Mouse (Mus musculus) myocyte (in vitro differentiated cells): ENCODE measurements at regions not wholly inside any gene's neighbourhood (a gene's known extent, or its start where the extent isn't known, plus 50 kb on each side); places are given as distances from the start of the nearest gene placed in this dataset.

Experiments used
- CEBPB ChIP-seq: IDR thresholded peaks from 2 replicates; pipeline ENCODE4 v1.6.1; 2011; ENCODE audit warnings: mild to moderate bottlenecking, moderate library complexity; ENCODE audit not compliant: poor library complexity, insufficient read depth, severe bottlenecking
- E2F4 ChIP-seq: IDR thresholded peaks from one replicate; pipeline ENCODE4 v1.6.1; 2011; ENCODE audit warnings: mild to moderate bottlenecking, control low read depth, moderate library complexity; ENCODE audit not compliant: insufficient read depth
- MAX ChIP-seq: IDR thresholded peaks from one replicate; pipeline ENCODE4 v1.6.1; 2011; ENCODE audit warnings: low read depth, mild to moderate bottlenecking, control low read depth
- MYOD1 ChIP-seq, 3 experiments: IDR thresholded peaks; one replicate each; pipeline ENCODE4 v1.6.1; 2011; ENCODE audit warnings: control low read depth in 2 of 3, low read depth in 2 of 3, mild to moderate bottlenecking in 2 of 3, moderate library complexity in 1 of 3; ENCODE audit not compliant: insufficient read length in 2 of 3, control insufficient read depth in 1 of 3
- POLR2A ChIP-seq: IDR thresholded peaks from one replicate; pipeline ENCODE4 v1.6.1; 2011; ENCODE audit warnings: low read depth, mild to moderate bottlenecking, control low read depth, moderate library complexity; ENCODE audit not compliant: insufficient read length
- POLR2AphosphoS2 ChIP-seq: IDR thresholded peaks from one replicate; pipeline ENCODE4 v1.6.1; 2011; ENCODE audit warnings: low read depth, control low read depth; ENCODE audit not compliant: insufficient read length
- SRF ChIP-seq: IDR thresholded peaks from one replicate; pipeline ENCODE4 v1.6.1; 2011; ENCODE audit warnings: low read depth; ENCODE audit not compliant: control insufficient read depth, insufficient read length
- TCF12 ChIP-seq: IDR thresholded peaks from one replicate; pipeline ENCODE4 v1.6.1; 2011; ENCODE audit warnings: mild to moderate bottlenecking, control low read depth; ENCODE audit not compliant: poor library complexity, insufficient read depth, severe bottlenecking
- TCF3 ChIP-seq: IDR thresholded peaks from one replicate; pipeline ENCODE4 v1.6.1; 2011; ENCODE audit warnings: low read depth, control low read depth; ENCODE audit not compliant: insufficient read length
- USF1 ChIP-seq: IDR thresholded peaks from one replicate; pipeline ENCODE4 v1.6.1; 2011; ENCODE audit warnings: low read depth, mild to moderate bottlenecking, control low read depth, moderate library complexity

DNA sequence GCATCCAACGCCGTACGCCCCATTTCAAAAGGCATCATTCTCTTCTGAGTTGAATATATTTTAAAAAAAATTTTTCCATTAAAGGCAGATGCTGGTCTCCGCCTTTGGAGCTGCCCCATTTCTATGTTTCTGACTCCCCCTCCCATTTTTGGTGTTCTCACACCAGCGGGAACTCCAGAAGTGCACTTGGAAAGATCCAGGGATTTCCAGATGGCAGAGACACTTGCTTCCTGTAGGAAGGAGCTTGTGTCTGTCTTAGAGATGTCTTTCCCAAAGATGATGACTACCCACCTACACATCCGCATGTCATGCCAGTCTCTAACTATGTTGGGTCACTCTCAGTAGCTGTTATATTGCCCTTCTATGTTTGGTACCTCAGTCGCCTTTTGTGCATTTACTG lies 87.8 kb downstream of the Dact1 start:
- TF ChIP-seq POLR2AphosphoS2 (no peak), POLR2A (no peak), USF1 (no peak), TCF12 (no peak), SRF (no peak), MYOD1 (IDR thresholded peaks at IDR 0.05; ENCODE audit: control insufficient read depth in 1 of 3, insufficient read length in 2 of 3, low read depth in 2 of 3) (no peak), MAX (no peak), CEBPB (no peak), E2F4 (no peak), TCF3 (no peak)
